Mouse (Mus musculus) thymus, postnatal 4 days (tissue): ENCODE data around the gene Polr2l.

Experiments used
- DNase-seq: peaks from one replicate; pipeline ENCODE4 v3.0.0; 2021

The Polr2l gene

DNA sequence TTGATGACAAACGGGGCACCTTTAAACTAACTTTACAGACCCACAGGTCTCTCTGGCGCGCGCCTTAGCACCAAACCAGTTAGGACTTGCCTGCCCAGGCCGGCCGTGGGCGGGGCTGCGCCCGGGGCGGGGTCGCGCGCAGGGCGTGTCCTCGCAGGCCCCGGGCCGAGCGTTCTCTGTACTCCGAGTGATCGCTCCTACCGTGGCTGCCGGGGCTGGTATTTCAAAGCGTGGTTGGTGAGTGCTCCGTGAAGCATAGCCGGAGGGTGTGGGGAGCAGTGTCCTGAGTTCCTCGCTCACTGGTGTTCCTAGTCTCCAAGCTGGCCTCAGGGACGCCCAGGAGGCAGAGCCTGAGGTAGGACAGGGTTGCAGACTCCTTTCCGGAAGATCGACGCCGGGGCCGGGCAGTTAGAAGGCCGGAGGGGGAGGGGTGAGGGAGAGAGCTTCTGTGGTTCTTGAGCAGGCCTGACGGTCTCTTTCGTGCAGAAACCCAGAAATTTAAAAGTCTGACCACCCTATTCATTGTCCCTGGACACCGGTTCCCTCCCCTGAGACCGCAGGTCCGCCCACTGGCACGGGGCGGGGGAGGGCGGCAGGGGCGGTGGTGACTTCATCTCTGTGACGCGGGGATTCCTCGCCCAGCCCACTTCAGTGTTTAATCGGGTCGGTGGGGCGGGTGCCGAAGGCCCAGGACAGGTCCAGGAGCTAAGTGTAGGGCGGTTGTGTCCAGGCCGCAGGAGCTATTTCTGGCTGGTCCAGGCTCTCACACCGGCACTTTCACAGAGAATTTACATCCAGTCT is 7.5 kb downstream of the Polr2l start, which contains the start of gene Cd151:
Cd151 (plus strand) TSS at position 163 of the 801 bp plus-strand sequence.
- peak; percentile 79 for DNase-seq

DNA sequence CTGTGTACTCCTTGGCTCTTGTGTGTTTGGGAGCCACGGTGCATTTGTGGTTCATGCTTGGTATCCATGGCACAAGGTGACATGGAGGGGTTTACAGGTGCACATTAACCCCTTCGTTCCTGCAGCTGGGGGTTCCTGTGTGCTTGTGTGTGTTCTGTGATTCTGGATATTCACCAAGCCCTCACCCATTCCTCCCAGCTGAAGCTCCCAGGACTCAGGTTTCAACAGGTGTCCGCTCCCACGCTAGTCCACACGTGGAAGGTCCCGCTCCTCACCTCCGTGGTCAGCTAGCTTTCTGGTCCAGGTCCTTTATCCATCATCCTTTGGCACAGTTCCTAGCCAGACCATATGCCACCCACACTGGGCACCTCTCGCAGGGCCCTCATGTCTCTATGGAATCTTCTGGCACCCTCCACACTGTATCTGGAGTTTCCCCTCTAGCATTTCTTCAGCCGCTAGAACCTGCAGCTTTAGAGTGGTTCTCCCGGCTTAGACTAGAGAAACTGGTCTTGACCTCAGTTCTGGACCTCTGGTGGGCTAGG is 8.3 kb downstream of the Polr2l start:
- no peak for DNase-seq

GRCm38 (mm10) chr7:141466045-141466394 is 8.9 kb downstream of the Polr2l start:
- no peak for DNase-seq

GRCm38 (mm10) chr7:141465388-141466044 is 9.4 kb downstream of the Polr2l start:
- DNase-seq = peak; percentile 21

DNA sequence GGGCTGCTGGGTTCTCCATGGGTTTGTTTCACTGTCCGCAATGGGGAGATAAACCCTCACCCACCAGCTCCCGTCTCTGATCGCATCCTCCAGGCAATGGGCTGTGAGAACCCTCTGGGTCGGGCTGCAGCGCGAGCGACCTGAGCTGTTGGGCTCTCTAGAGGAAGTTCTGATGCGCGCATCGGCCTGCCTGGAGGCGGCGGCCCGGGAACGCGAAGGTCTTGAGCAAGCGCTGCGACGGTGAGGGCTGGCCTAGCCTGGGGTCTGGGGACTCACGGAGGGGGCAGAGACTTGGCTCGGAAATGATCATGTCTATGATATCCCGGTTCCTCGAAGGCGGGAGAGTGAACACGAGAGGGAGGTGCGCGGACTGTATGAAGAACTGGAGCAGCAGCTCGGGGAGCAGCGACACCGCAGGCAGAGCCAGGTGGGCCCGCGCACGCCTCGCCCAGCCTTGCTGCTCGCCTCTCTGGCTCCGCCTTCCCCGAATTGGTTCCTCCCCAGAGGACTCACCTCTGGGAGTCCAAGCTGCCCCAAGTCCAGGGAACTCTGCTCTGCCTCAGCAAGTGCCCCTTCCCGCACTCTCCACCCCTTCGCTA is 10.2 kb downstream of the Polr2l start:
- DNase-seq = peak; percentile 76

DNA sequence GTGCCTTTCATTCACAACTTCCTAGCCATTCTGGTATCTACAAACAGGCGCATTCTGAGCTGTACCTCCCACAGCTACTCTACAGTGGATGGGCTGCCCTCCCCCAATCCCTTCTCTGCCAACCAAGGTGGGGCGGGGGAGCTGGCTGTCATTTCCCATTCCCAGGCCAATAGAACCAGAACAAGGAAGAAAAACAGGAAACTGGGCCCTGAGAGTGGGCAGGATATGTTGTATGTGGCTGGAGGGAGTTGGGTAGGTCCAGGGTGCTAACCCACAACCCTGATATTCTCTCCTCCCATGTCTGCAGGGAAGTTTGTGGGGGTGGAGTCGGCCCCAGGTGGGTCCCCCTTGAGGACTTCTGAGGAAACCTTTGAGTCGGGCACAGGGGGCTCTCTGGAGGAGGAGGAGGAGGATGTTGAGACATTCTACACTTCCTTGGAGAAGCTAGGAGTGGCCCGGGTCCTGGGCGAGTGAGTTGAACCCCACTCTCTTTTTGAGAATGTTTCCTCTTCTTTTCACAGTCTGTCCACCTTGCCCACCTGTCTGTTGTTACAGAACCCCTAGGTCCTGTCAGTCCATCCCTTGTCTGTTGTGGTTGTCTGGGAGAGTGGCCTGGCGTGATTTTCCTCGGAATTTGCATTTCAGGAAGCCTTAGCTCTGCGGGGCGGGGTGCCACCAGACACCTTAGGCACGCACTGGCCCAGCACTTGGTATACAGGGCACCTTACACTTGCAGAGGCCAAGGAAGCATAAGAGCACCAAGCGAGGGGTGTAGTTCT is 10.9 kb downstream of the Polr2l start:
- no peak for DNase-seq

GRCm38 (mm10) chr7:141462333-141462821 is 12.6 kb downstream of the Polr2l start:
- DNase-seq = no peak

DNA sequence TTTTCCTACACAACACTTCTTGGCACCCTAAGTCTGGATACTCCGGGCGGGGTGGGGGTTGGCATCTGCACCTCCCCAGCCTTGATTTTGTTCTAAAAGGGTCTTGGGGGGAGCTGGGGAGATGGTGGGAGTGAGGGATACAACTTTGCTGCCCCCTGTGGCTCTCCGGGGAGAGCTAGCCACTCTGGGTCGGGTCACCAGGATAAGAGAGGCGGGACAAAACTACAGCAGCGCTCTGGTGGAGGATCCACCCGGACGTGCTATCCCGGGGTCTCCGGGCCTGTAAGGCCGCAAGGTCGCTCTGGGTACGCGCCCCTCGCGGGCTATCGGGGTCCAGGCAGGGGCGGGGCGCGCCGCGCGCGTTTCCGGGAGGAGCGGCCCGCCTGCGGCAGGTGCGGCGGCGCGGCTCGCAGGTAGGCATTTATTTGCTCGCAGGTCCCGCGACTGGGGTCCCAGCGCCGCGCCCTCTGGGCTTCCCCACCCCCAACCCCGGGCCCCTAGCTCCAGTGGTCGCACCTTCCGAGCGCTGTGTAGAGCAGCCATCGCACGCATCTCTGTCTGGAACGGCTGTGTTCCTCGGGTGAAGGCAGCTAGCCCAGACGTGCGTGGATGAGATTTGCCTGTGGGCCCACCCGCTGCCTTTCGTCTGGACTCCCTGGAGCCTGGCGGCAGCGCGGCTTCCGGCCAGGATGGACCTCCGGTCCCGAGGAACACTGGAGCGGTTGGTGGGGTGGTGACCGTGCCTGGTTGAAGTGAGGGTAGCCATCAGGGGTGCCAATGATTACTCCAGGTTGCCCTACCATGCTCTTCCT is 13.2 kb downstream of the Polr2l start:
- DNase-seq = peak; percentile 60

DNA sequence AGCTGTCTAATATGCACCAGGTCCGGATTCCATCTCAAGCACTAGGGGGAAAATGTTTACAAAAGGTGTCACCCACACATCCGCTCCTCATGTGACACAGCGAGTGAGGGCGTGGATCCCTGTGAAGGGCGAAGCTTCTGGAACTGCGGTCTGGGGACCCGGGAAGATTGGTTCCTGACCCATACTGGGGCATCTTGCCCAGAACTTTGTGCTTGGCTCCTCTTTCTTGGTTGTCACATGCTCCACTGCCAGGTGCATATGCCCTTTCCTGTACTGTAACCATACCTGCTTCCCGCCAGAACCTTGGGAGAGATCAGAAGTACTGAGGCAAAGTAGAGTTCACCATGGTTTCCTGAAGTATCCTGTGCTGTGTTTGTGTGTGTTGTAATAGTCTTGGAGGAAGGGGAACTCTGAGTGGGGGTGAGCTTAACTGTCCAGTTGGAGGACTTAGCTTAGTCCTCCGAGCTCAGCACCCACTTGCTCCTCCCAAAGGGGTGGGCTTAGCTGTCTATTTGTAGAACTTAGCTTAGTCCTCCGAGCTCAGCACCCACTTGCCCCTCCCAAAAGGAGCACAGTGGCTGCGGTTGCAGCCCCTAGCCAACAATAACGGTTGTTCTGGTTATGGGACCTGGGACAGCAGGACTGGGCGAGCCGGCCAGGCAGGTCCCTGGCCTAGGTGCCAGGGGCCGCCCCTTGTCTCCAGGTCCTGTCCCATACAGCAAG is 14.4 kb downstream of the Polr2l start, which contains the start of gene Cracr2b:
Cracr2b (plus strand) TSS at position 704 of the 723 bp plus-strand sequence.
- DNase-seq = no peak

- no peak for DNase-seq
Measured at GRCm38 (mm10) chr7:141460001-141460390, 14.9 kb downstream of the Polr2l start.

DNA sequence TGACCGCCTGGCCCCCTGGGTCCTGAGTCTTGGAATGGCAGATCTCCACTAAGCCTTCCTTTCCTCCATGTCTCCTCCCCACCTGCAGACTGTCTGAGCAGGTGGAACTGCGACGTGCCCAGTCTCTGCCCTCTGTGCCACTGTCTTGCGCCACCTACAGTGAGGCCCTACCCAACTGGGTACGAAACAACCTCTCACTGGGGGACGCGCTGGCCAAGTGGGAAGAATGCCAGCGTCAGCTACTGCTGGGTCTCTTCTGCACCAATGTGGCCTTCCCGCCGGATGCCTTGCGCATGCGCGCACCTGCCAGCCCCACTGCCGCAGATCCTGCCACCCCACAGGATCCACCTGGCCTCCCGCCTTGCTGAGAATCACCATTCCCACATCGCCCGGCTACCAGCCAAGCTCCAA is 15.6 kb downstream of the Polr2l start:
- peak; percentile 18 for DNase-seq

- no peak for DNase-seq
Measured at GRCm38 (mm10) chr7:141458661-141459060, 16.3 kb downstream of the Polr2l start.

- DNase-seq = peak; percentile 81
Measured at GRCm38 (mm10) chr7:141457986-141458660, 16.8 kb downstream of the Polr2l start.

DNA sequence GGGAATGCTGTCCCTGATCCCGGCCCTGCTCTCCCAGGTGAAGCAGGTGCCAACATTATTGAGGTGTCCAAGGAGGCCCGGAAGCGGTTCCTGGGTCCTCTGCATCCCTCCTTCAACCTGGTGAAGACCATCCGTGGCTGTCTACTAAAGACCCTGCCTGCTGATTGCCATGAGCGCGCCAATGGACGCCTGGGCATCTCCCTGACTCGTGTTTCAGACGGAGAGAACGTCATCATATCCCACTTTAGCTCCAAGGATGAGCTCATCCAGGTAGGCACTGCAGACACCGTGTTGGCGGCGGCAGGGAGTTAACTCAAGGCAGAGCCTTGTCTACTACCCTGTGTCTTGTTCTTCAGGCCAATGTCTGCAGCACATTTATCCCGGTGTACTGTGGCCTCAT is 17.7 kb downstream of the Polr2l start:
- peak; percentile 11 for DNase-seq

GRCm38 (mm10) chr7:141456739-141457138 is 18.2 kb downstream of the Polr2l start:
- DNase-seq = peak; percentile 9

DNA sequence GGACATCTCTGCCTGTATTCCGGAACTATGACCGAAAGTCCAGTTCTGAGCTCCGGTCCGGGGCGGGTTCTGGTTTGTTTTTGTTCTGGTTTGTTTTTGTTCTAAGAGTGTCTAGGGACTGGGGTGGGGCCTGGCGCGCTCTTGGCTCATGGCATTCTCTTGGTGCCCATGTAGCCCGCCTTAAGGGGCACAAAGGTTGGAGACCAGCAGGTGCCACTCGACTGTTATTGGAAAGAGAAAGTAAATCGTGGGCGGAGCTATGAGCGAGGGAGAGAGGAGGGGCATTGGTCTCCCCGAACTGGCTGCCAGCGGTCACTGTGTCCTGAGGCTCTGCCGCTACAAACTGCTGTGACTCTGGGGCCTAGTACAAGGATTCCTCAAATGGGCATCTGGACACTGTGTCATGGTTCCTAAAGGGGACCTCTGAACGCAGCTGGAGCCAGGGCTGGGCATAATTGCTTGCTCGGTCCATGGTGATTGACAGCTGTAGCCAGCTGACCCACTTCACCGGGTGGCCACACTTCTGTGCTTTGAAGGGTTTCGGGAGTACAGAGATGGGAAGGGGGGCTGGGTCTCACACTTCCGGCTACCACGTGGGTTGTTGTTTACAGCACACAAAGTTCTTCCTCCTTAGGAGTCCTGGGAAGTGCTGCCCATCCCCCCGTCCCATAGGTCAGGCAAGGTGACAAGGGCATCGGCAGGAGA is 19.2 kb downstream of the Polr2l start:
- peak; percentile 60 for DNase-seq

DNA sequence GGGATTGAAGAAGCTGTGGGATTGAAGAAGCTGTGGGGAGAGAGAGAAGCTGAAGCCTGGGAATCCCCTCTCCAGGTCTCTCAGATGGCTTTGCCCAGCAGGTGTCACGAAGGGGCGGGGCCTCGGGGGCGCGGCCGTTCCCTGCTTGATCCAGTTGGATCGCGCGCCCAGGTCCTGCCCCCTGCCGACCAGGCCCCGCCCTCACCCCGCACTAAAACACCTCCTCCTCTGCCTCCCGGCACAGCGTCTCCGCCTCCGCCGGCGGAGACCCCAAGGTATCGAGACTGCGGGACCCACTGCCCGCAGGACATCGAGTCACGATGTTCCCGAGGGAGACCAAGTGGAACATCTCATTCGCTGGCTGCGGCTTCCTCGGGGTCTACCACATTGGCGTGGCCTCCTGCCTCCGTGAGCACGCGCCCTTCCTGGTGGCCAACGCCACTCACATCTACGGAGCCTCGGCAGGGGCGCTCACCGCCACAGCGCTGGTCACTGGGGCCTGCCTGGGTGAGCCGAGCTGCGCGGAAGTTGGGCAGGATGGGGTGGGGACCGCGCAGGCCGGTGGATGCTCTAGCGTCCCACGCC is 19.9 kb downstream of the Polr2l start, which contains the start of gene Pnpla2:
Pnpla2 (plus strand) TSS at position 232 of the 585 bp plus-strand sequence.
- DNase-seq = peak; percentile 99

GRCm38 (mm10) chr7:141453636-141454035 is 21.3 kb downstream of the Polr2l start:
- DNase-seq = no peak

DNA sequence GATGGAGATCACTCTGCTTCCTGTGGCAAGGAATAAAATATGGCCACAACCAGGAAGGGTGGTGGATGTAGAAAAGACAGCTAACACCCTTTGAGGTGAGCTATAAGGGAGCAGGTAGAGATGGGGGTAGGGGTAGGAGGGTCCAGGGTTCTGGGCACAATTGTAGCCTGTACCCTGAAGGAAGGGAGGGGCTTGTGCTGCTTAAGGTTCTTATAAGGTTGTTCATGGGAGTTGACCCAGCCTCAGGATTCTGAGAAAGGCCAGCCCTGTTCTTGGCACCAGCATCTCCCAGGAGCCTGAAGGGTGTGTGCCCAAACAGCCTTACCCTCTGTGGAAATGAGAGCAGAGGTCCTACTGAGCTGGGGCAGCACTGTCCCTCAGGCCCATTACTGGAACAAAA is 23.0 kb downstream of the Polr2l start:
- no peak for DNase-seq
